In the genomic region with DNA sequence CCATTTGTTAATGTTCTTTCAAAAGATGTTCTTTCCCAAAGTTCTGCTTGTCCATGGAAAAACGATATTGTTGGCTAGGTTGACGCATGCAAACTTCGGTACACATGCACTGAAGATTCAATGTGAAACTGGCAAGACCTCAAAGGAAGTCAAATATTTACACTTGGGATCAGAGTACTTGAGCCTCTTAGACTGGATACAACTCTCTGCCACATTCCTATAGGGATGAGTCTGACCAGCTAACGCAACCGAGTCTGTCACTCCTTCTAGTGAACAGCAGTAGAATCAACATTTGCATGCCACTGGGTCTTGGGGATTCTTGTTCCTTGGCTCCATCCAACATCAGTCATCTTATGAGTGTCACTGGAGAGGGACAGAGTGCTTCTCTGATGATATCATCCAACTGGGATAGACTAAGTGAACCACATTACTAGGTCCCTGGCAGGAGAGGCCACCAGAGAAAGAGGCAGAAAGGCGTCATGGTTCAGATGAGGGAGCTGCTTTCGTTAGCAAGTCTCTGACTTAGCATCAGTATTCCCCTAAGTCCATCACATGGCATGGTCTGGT, we compare ENCODE assay signal across 22 mouse cellular contexts.
DNase-seq lines count a peak whose midpoint lies in the region; ATAC-seq and TF ChIP-seq lines count a peak whose summit lies in the region.
"Had no signal": no experiment of that assay in that cellular context is flagged by ENCODE, and none has a peak within 500 bp of the region (broad histone marks: within the 10 kb centered on the region; RNA-seq: fewer than 3 reads in every experiment).

No protein-coding gene starts in this region.

- 62% methylated on average over 7 of the region's 7 CpGs for WGBS in liver, embryonic 16.5 days (ENCODE audit: insufficient replicate concordance)
- WGBS in liver, embryonic 12.5 days (ENCODE audit: insufficient replicate concordance): 68% methylated on average over 7 of the region's 7 CpGs
- 92% methylated on average over 7 of the region's 7 CpGs for WGBS in forebrain, embryonic 12.5 days

- no peak for TF ChIP-seq POLR2A in testis, adult 2 months (IDR thresholded peaks at IDR 0.05; ENCODE audit: control insufficient read depth, low read depth, low read length)

- H3K36me3 ChIP-seq in liver, embryonic 16.5 days (ENCODE audit: control insufficient read depth, insufficient read depth): no peaks in the 10 kb centered on the region
- no peaks in the 10 kb centered on the region for H3K36me3 ChIP-seq in liver, embryonic 12.5 days
- H3K36me3 ChIP-seq in testis, adult 2 months (ENCODE audit: control insufficient read depth, insufficient read depth, low read length): no peaks in the 10 kb centered on the region
- H3K36me3 ChIP-seq in forebrain, embryonic 12.5 days (replicated peaks): no peaks in the 10 kb centered on the region
- H3K36me3 ChIP-seq: embryonic facial prominence, embryonic 15.5 days; forebrain, embryonic 10.5 days; forebrain, embryonic 15.5 days; heart, embryonic 10.5 days; hindbrain, embryonic 10.5 days had no signal

- H3K9ac ChIP-seq in liver, embryonic 16.5 days (ENCODE audit: low read depth, low read length): no peak overlapping the region
- H3K9ac ChIP-seq in liver, embryonic 12.5 days: no peak overlapping the region
- H3K9ac ChIP-seq in forebrain, embryonic 12.5 days: no peak overlapping the region
- H3K9ac ChIP-seq: embryonic facial prominence, embryonic 15.5 days; forebrain, embryonic 15.5 days; hindbrain, embryonic 14.5 days had no signal

- no peak overlapping the region for H3K27ac ChIP-seq in liver, embryonic 16.5 days (ENCODE audit: low read length)
- no peak overlapping the region for H3K27ac ChIP-seq in liver, embryonic 12.5 days
- no peak overlapping the region for H3K27ac ChIP-seq in testis, adult 2 months (ENCODE audit: control insufficient read depth, insufficient read depth, low read depth, low read length)
- no peak overlapping the region for H3K27ac ChIP-seq in forebrain, embryonic 12.5 days
- H3K27ac ChIP-seq: embryonic facial prominence, embryonic 15.5 days; forebrain, embryonic 10.5 days; forebrain, embryonic 15.5 days; heart, embryonic 10.5 days; hindbrain, embryonic 10.5 days; hindbrain, embryonic 14.5 days had no signal

- peak; percentile 54; the same call in 1 of the 2 replicates for ATAC-seq in liver, embryonic 16.5 days (ENCODE audit: low read depth)
- no peak for ATAC-seq in liver, embryonic 12.5 days
- no peak for ATAC-seq in forebrain, embryonic 12.5 days (ENCODE audit: low FRiP score)
- ATAC-seq: forebrain, embryonic 15.5 days had no signal

- TF ChIP-seq CTCF in testis, adult 2 months (IDR thresholded peaks at IDR 0.05; ENCODE audit: control insufficient read depth, insufficient read depth, insufficient replicate concordance, low read depth, low read length): no peak

- H3K27me3 ChIP-seq in liver, embryonic 16.5 days (ENCODE audit: control insufficient read depth, insufficient read depth, low read depth, low read length): no peaks in the 10 kb centered on the region
- no peaks in the 10 kb centered on the region for H3K27me3 ChIP-seq in liver, embryonic 12.5 days (replicated peaks)
- no peaks in the 10 kb centered on the region for H3K27me3 ChIP-seq in testis, adult 2 months (ENCODE audit: control insufficient read depth, insufficient read depth, low read length)
- H3K27me3 ChIP-seq in forebrain, embryonic 12.5 days: no peaks in the 10 kb centered on the region
- H3K27me3 ChIP-seq: embryonic facial prominence, embryonic 15.5 days; forebrain, embryonic 15.5 days had no signal

- no peak overlapping the region for H3K4me2 ChIP-seq in liver, embryonic 16.5 days (ENCODE audit: low read depth, low read length)
- no peak overlapping the region for H3K4me2 ChIP-seq in liver, embryonic 12.5 days
- H3K4me2 ChIP-seq in forebrain, embryonic 12.5 days: no peak overlapping the region
- H3K4me2 ChIP-seq: embryonic facial prominence, embryonic 15.5 days; forebrain, embryonic 15.5 days; hindbrain, embryonic 14.5 days had no signal

- H3K9me3 ChIP-seq in liver, embryonic 16.5 days (replicated peaks; ENCODE audit: control insufficient read depth, low read length): no peaks in the 10 kb centered on the region
- H3K9me3 ChIP-seq in liver, embryonic 12.5 days (replicated peaks): no peaks in the 10 kb centered on the region
- H3K9me3 ChIP-seq in forebrain, embryonic 12.5 days: no peaks in the 10 kb centered on the region
- H3K9me3 ChIP-seq: embryonic facial prominence, embryonic 15.5 days; forebrain, embryonic 10.5 days; forebrain, embryonic 15.5 days; heart, embryonic 10.5 days; hindbrain, embryonic 10.5 days had no signal

- peaks cover 1% of the 10 kb centered on the region for H3K4me1 ChIP-seq in liver, embryonic 16.5 days (ENCODE audit: control insufficient read depth, low read depth, low read length)
- H3K4me1 ChIP-seq in liver, embryonic 12.5 days: no peaks in the 10 kb centered on the region; the same call in 1 of the 2 replicates
- no peaks in the 10 kb centered on the region for H3K4me1 ChIP-seq in testis, adult 2 months (ENCODE audit: control insufficient read depth, insufficient read depth, low read length)
- no peaks in the 10 kb centered on the region for H3K4me1 ChIP-seq in forebrain, embryonic 12.5 days

- no peak for DNase-seq in testis, postnatal 14 days (ENCODE audit: low spot score)
- peak; percentile 37 for DNase-seq in lung, postnatal 25 days (ENCODE audit: low spot score)
- no peak for DNase-seq in Muller cell, postnatal 12 days (ENCODE audit: inconsistent ontology term)
- DNase-seq: adrenal gland, adult 8-10 months; cerebellum, adult 11 months; cerebellum, adult 8-10 months; cerebellum, postnatal 14 days; embryo, embryonic 11 days; gastrocnemius, postnatal 10 days; heart, adult 18-20 months; heart, postnatal 14 days had no signal

- no peak overlapping the region for H3K4me3 ChIP-seq in liver, embryonic 16.5 days (ENCODE audit: low read depth, low read length)
- no peak overlapping the region for H3K4me3 ChIP-seq in liver, embryonic 12.5 days
- peak overlapping the region; percentile 66 for H3K4me3 ChIP-seq in testis, adult 2 months (ENCODE audit: control insufficient read depth, low read depth, low read length)
- no peak overlapping the region for H3K4me3 ChIP-seq in forebrain, embryonic 12.5 days (replicated peaks)
- H3K4me3 ChIP-seq: embryonic facial prominence, embryonic 15.5 days; erythroblast, embryonic 14.5 days; forebrain, embryonic 10.5 days; forebrain, embryonic 15.5 days; heart, embryonic 10.5 days; hindbrain, embryonic 10.5 days had no signal
